Mouse (Mus musculus): Measurements from ENCODE around the gene Btn2a2.

Btn2a2 gene

DNA sequence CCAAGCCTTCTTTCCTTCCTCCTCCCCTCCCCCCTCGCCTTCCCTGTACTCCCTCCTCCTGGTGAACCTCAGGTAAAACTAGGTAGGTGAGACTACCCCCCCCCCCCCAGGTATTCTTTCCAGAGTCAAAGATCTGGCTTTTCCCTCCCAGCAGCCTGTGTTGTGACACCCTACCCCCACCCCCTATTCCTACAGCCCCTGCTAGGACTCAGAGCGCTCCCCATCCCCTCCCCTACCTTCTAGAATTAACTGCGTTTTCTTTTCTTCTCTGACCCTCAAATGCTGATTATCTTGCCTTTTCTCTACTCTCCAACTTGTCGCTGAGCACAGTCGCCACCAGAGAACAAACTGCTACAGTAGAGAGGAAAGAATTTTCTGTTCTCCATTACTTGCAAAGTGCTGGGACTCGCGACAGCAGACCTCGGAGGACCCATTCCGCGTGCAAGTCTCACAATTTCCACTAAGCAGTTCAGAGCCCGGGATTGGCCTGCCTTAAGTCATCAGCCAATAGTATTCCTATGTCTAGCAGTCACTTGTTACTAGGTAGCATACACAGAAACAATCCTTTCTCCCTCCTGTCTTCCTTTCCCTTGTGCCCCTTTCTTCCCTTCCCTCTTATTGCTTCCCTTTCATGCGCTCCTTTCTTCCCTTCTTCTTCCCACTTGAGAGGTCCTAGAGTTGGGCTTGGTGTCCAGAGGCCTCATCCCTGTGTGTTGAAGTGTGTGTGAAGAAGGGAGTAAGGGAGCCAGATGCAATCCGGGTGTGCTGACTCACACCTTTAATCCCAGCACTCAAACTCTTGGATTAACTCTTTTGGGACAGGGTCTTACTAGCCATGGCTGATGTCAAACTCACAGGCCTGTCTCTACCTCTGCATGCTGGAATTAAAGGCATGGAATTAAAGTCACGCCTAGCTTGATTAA, at the start of gene Btn2a2:
Gene Btn2a2 (minus strand): TSS at position 458 of the 923 bp plus-strand sequence.
- DNase-seq (ENCODE audit: low spot score in 2 of 2), result peak; percentile 41 to 61

DNA sequence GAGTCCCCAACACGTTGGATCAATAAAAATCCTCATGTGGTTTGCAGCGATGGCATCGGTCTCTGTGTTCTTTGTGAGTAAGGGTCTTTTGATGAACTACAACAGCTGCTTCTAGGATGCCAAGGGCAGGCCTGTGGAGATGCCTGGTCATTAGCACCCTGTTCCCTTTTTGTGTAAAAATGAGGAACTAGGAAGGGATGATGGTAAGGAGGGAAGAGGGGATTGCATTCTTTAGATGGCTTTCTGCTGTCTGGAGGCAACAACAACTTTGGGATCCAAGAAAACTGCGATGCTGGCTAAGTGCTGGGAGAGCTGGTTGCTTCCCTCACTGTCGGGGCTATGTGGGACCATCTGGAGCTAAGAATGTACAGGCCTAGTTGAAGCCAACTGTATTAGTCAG, 49.6 kb upstream of the Btn2a2 start:
- DNase-seq (ENCODE audit: low spot score in 2 of 2), result no peak

DNA sequence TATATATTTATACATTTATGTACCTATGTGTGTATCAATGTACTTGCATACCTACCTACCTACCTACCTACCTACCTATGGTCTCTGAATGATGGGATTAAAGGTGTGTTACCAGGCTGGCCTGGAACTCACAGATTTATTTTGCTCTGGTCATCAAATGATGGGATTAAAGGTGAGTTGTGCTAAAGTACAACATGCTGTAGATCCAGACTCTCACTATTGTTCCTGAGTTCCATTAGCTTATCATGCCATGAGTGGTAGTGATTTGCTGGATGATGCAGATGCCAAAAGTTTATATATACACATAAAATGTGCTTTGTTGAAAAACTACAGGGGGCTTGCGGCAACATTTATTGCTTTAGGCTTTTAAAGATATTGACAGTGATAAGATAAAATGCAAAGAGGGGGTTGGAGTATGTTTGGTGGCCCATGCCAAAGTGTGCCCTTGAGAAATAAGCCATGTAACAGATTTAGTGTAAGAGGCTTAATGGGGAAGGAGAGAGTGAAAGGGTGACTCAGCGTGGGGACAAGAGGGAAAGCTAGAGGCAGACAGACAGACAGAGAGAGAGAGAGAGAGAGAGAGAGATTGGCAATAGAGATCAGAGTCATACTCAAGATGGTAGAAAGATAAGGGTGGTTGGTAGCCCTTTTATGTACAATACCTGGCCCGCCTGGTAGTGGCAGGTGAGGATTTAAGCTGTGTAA, 48.5 kb upstream of the Btn2a2 start:
- DNase-seq (ENCODE audit: low spot score in 2 of 2), result no peak

DNA sequence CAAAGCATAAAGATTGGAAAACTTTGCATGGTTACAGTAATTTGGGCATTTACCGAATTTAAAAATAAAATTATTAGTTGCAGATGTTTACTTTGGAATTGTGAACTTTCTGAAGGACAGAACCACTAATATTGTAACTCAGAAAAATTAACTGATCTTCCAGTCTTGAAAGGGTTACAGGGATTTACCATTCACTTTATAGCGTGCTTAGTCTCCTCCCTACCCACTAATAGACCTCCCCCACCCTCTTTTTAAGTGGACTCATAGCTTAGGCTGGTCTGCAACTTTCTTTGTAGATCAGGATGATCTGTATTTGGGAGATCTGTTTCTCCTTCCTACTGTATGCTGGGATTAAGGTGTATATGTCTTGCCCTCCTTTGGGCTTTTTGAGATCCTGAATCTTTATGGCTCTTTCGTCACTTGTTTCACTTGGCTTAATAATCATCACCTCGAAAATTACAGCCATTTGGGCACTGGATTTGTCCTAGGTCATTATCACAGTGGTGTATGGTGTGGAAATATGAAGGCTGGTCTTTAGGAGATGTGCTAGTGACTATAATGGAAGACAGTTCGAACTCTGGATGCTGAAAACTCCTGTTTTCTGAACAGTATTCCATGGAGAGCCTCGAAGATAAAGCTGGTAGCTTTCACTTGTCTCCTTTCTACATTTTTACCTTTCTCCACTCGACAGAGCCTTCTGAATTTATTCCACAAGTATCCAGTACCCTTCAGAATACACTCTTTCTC, 47.6 kb upstream of the Btn2a2 start:
- DNase-seq (ENCODE audit: low spot score in 2 of 2), result no peak

- peak; percentile 75 to 78 for DNase-seq (ENCODE audit: low spot score in 2 of 2)
These were observed 46.7 kb upstream of the Btn2a2 start, which contains the start of gene Hist1h3g for GRCm38 (mm10) chr13:23535137-23536075. Gene Hist1h3g, plus strand, starts transcription at chr13:23535422.

GRCm38 (mm10) chr13:23534368-23535131, 45.9 kb upstream of the Btn2a2 start:
- no peak for DNase-seq (ENCODE audit: low spot score in 2 of 2)

GRCm38 (mm10) chr13:23533560-23534367, 45.1 kb upstream of the Btn2a2 start, which contains the start of gene Hist1h2af:
Gene Hist1h2af, plus strand, starts transcription at chr13:23533906.
- peak in 1 of 2 experiments; percentile 52 for DNase-seq (ENCODE audit: low spot score in 2 of 2)

DNA sequence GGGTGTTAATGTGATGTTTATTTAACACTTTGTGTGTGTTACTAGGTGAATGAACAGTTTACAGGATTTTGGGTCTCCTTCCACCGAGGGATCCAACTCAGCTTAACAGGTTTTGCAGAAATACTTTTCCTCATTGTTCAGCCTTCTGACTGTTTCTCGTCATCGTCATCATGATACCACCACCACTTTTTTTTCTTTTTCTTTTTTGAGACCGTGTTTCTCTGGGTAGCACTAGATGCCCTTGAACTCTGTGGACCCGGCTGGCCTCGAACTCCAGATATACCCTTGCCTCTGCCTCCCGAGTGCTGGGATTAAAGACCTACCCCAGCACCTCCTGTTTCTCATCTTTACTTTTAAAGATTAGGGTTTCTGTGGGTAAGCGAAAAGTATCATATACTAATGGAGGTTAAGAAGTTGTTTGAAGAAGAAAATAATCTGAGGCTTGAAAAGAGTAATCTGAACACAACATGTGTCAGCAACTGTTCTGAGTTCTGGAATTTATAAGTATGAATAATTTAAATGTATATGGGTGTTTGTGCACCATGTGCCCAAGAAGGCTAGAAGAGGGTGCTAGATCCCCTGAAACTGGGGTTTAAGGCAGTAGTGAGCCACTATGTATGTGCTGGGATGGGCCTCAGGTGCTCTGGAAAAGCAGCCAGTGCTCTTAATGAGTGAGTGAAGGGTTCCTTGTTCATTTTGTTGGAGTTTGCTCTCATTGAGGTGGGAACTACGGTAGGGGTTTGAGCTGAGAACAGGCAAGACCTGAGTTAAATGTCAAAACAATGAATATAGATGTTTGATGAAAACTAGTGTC, 43.8 kb upstream of the Btn2a2 start:
- no peak for DNase-seq (ENCODE audit: low spot score in 2 of 2)

- DNase-seq (ENCODE audit: low spot score in 2 of 2), result peak; percentile 95
These were observed 42.5 kb upstream of the Btn2a2 start, which contains the start of gene Hist1h4h for GRCm38 (mm10) chr13:23530901-23531875. Gene Hist1h4h, plus strand, starts transcription at chr13:23531050.

DNA sequence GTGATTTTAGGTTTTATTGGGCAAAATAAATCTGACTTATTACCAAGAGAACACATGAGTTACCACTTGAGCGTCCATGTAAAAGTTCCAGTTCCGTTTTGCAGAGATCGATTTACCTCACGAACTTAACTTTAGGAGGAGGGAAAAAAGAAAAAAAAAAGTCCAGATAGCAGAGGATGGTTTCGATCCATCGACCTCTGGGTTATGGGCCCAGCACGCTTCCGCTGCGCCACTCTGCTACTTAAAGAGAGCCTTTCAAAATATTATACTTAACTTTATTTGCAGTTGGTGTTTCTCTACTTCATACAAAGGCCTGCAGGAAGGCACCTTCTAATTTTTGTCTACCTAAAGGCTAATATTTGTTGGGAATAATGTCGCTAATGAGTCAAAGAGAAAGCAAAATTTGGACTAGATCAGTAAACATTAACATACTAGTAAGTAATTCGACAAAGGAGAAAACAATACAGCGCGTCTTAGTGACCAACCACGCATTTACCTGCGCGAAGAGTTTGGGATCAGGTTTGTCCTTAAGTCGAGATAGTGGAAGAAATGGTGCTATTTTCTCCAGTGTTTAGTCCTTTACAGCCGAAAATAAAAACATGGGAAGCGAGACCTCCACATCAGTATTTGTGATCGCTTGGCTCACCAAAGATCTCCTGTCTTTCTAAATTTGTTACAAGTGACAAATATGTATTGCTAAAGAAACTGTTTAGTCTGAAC, 41.7 kb upstream of the Btn2a2 start:
- DNase-seq (ENCODE audit: low spot score in 2 of 2), result peak in 1 of 2 experiments; percentile 41

DNA sequence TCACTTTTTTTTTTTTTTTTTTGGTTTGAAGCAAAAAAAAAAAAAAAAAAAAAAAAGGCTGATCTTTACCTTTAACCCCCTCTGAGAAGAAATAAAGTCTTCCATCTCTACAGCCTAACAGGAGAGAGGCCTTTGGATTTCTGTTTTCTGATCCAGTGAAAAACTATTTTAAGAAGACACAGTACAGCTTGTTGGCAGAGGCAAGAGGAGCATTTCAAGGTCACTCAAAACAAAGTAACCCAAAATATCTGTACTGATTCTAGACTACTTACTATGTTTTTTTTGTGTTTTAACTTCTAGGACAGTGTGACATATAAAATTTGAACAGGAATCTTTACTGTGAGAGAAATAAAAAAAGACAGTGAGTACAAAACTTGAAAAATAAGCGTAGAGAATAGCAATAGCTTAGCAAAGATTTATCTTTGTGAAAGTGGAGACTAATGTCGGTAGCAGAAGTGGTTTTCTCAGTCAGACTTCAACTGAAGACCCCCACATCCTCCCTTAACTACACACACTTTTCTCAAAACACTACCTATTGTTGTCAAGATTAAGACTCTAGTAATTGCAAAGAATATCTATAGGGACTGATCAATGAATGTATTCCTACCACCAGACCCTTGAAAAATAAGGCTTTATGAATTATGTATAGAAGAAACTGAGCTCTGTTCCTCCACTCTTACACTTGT, 41.0 kb upstream of the Btn2a2 start:
- no peak for DNase-seq (ENCODE audit: low spot score in 2 of 2)

DNA sequence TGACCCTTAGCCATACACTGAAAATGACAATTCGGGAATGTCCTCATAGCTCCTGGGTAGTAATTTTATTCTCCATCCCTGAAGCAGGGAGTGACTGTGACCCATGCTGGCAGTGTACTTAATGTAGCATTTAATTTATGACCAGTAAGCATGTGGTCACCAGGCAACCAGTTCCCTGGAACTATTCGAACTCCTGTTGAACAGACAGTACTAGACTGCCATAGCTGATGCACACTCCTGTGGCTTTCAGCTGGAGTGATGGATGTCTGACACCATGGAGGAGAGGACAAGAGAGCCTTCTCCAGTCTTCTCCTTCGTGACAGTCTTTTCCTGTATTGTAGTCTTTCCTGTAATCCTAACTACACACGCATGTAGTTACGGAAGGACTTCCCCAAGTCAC, 40.3 kb upstream of the Btn2a2 start:
- no peak for DNase-seq (ENCODE audit: low spot score in 2 of 2)

GRCm38 (mm10) chr13:23526312-23526711, 37.7 kb upstream of the Btn2a2 start:
- DNase-seq (ENCODE audit: low spot score in 2 of 2), result peak; percentile 82 to 91

DNA sequence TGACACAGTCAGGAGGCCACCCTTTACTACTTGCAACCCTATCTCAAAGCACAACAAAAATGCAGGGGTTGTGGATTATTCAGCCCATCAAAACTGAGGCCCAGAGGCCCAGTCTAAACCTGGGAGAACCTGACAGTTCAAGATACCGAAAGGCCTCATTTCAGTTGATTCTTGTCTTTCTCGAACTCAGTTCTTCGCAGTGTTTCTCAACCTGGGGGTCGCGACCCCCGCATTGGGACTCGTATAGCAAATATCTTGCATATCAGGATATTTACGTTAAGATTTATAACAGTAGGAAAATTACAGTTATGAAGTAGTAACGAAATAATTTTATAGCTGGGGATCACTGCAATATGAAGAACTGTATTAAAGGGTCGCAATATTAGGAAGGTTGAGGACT, 37.2 kb upstream of the Btn2a2 start:
- DNase-seq (ENCODE audit: low spot score in 2 of 2), result no peak

- DNase-seq (ENCODE audit: low spot score in 2 of 2), result peak; percentile 68 to 71
These were observed 36.0 kb upstream of the Btn2a2 start for GRCm38 (mm10) chr13:23524654-23525053.

DNA sequence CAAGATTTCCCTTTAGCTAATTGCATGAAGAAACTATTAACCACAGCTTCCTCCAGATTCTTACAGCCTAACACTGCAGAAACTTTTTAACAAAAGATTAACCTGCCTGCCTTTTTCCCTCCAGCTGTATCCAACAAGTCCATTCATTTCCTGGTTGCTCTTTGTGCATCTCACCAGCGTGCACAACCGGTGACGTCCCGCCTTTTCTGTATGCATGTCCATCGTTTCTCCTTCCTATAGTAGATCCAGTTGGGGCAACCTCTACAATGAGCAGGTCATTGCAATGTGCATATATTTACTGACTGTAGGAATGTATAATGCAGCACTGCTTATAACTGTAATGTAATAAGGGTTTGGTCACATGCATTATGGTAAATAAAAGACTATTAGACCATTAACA, 35.3 kb upstream of the Btn2a2 start:
- no peak for DNase-seq (ENCODE audit: low spot score in 2 of 2)
